Mouse (Mus musculus) embryo, embryonic 10 days (tissue): Measurements from ENCODE around the gene Cct3.
"Not testable (repeated sequence)": the region's sequence is repeated elsewhere in the genome, so short reads cannot be mapped to it uniquely, and the experiment has no call there.

ENCODE experiments used
- DNase-seq: peaks from one replicate; pipeline ENCODE4 v3.0.0-alpha.2; 2015; ENCODE audit warnings: low spot score

The Cct3 gene

DNA sequence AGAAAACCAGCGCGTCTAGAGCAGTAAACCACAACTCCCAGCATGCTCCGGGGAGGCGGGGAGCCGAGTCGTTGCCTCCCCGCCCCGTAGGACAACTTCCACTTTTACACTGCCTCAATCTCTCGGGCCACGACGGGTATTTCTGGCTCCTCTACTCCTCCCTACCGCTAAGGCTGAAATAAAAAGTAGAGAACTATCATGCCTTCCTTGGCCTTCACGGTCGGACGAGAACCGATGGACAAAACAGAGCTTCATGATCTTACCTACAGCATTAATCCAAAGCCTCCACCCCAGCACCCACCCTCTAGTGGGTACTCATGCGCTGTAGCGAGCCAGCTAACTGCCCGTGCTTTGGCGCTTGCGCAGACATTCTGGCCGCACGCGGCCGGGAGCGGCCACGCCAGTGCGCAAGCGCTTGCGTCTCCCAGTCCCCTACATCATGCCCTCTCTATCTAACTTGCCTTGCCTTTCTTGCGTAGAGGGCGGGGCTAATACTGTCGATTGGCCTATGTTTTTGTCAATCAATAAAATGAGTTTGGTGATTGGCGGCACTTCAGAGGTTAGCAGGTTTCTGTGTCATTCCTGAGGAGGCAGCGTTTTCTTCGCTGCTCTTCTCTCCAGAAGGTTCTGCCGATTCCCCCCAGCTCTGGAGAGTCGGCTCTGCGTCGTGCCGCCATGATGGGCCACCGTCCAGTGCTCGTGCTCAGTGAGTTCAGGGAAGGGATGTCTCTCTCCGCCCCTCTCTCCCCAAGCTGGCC, at the start of gene Cct3, which contains the start of gene Tsacc:
TSS of gene Cct3 (plus strand) at position 556 of the 758 bp plus-strand sequence.
TSS of gene Tsacc (minus strand) at position 439 of the 758 bp plus-strand sequence.
- DNase-seq, result peak; percentile 98

DNA sequence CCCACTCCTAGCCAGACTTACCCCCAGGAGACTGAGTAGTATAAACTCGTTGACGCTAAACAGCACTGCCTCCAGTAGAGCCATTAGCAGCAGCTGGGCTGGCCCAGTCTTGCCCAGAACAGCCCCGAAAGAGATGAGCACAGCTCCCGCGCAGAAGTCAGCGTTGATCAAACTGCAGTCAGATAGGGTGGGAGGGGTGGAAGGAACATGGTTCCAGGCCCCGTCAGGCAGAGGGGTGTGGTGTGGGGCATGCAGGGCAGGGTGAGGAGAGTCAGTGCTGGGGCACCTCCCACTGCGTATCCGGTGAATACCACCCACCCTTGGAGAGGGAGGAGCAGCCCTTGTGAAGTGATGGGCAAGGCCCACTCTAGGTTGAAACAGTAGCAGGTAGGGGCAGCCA, 49.2 kb upstream of the Cct3 start:
- no peak for DNase-seq

DNA sequence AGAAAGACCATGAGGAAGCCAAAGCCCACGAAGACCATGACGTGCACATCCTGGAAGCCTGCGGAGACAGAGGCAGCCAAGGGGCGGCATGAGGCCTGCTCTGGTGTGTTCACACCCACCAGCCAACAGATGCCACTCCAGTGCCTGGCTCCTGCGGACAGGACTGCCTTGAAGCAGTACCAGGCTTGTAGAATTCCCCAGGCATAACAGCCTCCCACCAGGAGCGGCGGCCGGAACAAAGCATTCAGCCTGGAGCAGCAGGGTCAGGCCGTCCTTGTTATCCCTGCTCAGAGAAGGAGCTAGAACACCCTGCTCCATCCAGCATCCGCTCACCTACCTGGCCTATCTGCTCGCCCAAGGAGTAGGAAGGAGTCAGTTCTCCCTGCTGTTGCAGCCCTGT, 48.5 kb upstream of the Cct3 start:
- DNase-seq, result no peak

DNA sequence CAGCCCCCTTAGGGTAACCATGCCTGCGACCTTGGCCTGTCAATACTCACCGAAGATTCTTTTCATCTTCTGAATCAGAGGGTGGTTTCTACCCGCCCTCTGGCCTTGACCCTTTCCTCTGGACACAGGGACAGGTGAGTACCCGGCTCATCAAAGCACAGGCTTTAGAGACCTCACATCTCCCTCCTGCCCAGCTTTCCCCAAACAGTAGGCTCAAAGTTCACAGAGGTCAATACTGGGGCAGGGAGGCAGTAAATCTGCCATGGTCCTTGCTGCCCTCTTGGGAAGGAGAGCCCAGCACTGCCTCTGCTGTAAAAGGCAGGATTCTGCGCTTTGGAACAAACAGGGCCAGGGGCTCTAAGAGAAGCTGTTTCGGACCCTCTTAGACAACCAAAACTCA, 44.2 kb upstream of the Cct3 start:
- DNase-seq, result peak; percentile 52

DNA sequence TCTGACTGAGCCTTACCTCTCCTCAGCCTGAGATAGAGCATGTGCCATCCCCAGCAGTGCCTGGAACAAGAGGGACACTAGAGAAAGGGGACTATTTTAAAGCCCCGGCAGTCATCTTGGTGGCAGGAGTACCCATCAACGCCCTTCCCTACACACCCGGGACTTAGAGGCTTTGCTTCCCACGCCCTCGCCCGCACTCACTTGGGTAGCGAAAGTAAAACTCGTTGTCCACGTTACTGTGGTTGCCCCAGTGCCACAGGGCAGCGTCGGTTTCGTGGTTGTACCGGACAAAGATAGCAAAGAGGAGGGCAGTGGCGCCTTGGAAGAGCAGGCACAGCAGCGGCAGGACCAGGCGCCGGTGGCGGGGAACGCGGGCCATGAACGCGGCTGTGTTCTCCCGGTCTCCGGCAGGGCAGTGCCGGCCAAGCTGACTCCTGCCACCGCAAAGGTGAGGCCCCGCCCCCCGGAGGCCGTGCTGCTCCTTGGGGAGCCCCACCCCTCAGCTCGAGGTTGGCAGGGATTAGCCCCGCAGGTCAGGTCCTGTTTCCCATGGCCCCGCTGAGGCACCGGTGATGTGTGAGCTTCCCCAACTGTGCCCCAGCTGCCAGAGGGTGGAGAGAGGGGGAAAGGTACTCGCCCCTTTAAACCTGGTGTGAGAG, 42.5 kb upstream of the Cct3 start, which contains the start of gene Rhbg:
TSS of gene Rhbg (minus strand) at position 442 of the 659 bp plus-strand sequence.
- no peak for DNase-seq

DNA sequence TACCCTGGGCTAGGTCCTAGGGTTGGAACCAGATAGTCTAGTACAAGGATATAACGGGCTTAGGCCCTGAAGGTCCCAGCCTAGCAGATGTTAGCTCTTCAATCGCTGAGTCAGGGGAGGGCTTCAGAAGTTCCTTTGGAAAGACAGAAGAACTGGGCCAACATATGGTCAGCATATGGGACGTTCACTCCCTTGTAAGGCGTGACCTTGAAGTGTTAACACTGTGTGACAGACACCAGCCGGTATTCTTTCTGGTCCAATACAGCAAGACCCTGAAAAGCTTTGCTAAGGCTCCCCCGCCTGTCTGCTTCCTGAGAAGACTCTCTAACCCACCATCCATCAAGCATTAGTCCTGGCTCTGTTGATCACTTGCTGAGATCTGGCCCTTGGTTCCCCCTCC, 41.0 kb upstream of the Cct3 start:
- DNase-seq, result peak; percentile 55

DNA sequence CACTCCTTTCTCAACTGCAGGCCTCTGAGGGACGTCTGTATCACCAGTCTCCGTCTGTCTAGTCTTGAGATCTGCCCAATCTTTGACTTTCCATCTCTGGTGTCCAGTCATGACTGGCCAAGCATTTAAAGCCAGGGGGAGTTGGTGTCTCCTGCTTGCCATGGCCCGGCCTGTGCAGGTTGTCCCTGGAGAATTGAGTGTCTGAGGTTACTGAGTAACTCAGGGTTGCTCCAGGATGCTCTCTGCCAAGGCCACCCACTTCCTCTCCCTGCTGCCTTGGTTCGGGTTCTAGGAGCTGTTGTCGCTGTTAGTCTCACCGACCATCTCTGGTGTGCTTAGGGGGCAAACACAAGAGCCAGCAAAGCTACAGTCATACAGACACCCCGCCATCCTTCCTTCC, 40.5 kb upstream of the Cct3 start:
- DNase-seq, result no peak

DNA sequence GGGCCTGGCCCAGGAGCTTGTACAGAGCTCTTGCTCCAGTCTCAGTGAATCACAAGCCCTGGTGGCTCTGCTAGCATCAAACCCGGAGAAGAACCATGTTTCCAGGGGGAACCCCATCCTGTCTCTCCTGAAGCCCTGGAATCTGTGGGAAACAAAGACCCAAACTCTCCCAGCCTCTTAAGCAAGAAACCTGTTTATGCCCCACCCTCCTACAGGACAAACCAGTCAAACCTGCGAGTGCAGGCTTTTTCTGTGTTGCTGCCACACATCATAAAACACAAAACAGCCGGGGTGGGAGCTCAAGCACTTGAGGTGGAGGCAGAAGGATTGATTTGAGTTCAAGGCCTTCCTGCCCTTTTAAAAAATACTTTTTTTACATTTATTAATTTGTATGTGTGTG, 34.6 kb upstream of the Cct3 start:
- no peak for DNase-seq

DNA sequence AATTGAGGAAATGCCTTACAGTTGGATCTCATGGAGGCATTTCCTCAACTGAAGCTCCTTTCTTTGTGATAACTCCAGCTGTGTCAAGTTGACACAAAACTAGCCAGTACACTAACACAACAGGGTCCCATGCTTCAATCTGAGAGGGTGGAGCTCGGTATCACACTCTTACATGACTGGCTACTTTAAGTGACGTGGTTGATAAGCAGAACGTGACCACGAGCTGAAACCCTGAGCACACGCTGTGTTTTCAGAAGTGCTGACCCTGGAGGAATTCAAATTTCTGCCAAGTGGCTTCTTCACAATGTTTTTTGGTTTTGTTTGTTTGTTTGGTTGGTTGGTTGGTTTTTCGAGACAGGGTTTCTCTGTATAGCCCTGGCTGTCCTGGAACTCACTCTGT, 28.9 kb upstream of the Cct3 start:
- DNase-seq, result not testable (repeated sequence)

DNA sequence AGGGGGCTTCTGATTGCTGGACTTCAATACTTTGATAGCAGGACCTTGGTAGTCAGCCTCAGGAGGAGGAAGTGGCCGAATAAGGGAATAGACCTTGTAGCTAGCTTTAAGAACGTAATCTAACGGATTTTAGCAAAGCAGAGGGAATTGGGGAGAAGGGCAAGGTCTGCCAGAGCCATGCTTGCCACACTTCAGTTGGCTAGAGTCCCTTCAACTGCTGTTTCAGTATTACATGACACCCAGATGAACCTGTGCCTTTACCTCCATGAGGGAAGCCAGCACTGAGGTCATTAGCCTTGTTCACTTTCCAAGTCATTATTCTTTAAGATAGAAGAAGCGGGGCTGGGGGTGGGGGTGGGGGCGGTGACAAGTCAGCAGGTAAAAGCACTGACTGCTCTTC, 27.9 kb upstream of the Cct3 start:
- DNase-seq, result no peak

DNA sequence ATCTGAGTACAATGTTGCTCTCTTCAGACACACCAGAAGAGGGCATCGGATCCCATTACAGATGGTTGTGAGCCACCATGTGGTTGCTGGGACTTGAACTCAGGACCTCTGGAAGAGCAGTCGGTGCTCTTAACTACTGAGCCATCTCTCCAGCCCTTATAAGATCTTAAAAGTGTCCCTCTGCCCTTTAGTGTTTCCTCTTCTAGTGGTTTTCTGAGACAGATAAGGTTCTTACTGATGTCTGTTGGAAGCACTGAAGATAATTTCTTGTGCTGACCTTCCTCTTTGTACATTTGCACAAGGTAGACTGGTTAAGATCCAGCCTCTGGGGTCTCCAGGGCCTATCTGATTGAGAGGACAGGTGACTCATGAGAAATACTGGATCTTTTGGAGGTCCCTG, 25.6 kb upstream of the Cct3 start:
- DNase-seq, result not testable (repeated sequence)

DNA sequence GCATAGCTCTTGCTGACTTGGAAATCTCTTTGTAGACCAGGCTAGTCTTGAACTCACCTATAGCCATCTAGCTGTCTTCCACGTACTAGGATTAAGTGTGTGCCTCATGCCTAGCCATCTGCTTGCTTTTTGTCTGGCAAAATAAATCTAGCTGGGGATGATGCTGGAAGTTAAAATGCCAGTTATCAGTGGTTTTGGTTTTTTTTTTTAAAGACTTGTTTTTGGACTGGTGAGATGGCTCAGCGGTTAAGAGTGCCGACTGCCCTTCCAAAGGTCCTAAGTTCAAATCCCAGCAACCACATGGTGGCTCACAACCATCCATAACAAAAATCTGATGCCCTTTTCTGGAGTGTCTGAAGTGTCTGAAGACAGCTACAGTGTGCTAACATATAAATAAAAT, 25.1 kb upstream of the Cct3 start:
- no peak for DNase-seq

DNA sequence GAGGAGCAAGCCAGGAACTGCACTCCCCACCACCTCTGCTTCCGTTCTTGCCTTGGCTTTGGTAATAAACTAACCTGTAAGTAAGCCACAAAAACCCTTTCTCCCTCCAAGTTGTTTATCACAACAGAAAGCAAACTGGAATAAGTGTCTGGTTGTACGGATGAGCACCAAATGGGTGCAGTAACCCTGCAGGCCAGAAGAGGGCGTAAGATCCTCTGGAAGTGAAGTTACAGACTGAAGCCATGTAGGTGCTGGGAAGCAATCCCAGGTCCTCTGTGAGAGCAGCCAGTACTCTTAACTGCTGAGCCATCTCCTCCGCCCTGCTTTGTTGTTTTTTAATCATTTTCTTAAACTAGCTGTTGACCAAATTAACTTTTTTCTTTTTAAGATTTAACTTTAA, 22.9 kb upstream of the Cct3 start:
- no peak for DNase-seq

DNA sequence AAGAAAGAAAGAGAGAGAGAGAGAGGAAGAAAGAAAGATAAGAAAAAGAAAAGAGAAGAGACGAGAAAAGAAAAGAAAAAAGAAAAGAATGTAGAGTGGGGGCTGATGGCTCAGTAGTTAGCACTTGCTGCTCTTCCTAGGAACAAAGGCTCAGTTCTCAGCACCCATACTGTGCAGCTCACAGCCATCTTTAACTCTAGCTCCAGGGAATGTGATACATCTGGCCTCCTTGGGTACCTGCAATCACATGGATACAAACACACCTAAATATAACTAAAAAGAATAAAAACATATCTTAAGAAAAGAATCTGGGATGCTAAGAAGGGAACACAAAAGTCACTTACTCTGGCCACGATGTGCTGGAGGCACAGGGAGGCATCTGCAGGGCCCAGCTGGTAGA, 20.8 kb upstream of the Cct3 start:
- DNase-seq, result no peak

DNA sequence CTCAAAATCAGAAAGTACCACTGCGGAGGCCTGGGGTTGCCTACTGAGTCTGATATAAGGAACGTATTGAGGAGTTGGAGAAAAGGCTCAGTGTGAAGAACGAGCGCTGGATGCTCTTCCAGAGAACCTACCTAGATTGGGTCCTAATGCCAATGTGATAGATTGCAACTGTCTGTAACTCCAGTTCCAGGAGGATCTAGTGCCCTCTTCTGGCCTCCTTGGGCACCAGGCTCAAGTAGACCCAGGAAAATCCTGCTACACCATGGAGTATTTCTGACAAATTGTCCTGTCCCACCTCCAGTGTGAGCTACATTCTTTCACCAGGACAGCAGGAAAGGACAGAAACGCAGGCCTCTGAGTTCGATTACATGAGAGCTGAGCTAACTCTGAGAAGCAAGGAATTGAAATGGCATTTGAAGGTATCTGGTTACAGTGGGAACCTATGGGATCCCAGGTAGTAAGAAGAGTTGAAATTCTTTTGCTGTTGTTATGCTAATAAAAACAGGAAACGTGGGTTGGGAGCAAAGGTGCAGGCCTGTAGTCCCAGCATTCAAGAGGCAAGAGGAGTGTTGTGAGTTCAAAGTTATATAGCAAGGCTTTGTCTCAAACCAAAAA, 20.3 kb upstream of the Cct3 start:
- DNase-seq, result peak; percentile 44

DNA sequence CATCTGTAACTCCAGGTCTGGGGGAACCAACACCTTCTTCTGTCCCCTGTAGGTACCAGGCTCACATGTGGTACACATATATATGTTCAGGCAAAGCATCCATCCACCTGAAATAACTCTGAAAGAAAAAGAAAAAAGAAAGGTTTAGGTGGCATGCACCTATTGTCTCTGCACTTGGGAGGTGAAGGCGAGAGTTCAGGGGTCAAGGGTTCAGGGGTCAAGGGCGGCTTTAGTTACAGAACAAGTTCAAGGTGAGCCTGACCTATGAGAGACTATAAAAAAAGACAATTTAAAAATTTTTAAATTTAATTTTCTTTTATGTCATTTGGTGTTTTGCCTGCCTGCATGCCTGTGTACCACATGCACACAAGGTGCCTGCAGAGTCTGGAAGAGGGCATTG, 16.9 kb upstream of the Cct3 start:
- no peak for DNase-seq

DNA sequence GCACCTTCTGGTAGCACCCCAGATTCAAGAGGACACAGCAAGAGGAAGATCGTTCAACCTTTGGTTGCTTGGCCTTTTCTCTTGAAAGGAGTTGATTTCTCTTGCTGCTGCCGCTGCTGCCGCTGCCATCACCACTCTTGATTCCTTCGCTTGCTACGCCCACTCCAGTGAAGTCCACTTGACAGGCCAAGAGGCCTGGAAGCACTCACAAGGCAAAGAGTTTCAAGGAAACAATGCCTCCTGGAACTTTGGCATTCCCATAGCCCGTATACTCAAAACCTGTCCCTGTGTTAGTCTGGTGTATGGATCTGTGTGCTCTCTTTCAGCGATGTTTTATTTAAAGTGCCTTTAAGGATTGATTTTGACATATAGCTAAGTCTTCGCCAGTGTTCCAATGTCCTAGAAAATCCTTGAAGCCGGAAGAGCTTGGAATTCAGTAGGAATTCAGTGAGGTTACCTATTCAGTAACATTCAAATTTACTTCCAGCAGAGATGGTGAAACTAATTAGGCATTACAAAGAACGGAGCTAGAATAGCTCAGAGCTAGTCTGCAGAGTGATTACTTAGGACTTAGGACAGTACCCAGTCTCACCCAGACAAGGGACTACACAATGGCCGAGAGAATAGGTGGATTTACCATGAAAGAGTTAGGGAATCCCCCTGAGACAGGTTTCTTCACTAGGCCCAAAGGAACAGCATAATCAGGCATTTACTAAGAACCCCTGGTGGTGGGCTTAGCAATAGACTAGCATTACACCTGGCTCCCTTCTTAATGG, 15.6 kb upstream of the Cct3 start:
- DNase-seq, result not testable (repeated sequence)

DNA sequence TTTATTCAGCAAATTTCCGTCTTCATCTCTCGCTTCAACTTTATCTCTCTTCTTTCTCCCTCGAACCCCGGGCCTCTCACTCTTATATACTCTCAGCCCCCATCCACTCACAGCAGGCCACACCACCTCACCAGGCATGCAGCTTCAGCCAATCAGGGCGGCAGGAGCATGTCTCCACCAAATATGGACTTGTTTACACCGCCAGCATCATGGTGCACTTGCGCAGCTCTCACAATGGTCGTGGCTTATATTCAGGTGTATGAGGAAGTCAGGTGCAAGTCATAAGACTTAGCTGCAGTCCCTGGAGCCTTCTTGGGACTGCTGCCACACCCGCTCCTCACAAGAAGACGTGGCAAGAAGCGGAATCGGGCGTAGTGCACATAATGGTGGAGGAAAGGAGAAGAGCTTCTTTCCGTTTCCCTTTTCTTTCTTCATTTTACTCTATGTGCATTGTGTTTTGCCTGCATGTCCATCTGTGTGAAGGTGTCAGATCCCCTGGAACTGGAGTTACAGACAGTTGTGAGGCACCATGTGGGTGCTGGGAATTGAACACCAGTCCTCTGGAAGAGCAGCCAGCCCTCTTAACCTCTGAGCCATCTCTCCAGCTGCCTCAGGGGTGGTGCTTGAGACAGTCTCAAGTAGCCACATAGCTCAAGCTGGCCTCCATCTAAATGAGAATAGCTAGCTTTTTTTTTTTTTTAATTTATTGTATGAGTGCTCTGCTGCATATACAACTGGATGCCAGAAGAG, 11.9 kb upstream of the Cct3 start:
- DNase-seq, result not testable (repeated sequence)

DNA sequence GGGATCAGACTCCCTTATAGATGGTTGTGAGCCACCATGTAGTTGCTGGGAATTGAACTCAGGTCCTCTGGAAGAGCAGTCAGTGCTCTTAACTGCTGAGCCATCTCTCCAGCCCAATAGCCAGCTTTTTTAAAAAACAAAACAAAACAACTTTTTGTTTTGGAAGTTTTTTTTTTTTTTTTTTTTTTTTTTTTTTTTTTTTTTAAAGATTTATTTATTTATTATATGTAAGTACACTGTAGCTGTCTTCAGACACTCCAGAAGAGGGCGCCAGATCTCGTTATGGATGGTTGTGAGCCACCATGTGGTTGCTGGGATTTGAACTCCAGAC, 11.4 kb upstream of the Cct3 start:
- not testable (repeated sequence) for DNase-seq

DNA sequence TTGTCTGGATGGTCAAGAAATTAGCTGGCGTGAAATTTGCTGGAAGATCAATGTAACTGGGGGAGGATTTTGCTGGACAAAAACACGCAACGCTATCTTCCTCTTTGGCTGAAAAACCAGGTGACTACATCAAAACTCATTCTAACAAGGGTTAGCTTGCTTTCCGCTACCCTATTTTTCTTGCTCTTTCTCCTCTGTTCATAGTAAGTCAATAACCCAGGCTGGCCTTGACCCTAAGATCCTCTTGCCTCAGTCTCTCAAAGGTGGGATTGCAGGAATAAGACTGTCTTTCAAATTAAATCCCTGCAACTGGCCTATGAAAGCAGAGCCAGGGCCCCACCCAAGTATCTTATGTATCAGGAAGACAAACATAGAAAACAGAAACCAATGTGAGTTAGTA, 9.8 kb upstream of the Cct3 start, which contains the start of gene Gm38392:
TSS of gene Gm38392 (minus strand) at position 101 of the 400 bp plus-strand sequence.
- DNase-seq, result no peak

DNA sequence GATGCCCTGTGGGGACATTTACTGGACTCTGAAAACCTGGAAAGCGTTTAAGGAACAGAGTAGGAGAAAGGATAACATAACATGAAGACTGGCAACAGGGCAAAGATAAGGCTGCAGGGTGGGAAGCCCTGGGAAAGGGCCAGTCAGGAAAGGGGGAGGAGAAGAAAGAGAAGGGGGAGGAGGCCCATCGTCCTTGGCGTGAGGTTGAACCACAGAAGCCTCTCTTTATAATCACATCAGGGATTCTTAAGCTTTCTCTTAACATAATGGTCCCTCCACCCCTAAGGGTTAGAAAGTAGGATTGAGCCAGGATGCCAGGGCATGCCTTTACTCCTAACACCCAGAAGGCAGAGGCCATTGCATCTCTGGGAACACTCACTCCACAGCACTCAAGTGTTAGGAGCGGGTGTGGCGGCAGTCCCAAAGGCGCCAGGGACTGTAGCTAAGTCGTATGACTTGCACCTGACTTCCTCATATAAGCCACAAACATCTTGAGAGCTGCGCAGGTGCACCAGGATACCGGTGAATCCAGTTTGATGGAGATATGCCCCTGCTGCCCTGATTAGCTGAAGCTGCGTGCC, 8.7 kb upstream of the Cct3 start:
- not testable (repeated sequence) for DNase-seq
